Mouse (Mus musculus): Measurements from ENCODE around the gene Insyn1.

DNA sequence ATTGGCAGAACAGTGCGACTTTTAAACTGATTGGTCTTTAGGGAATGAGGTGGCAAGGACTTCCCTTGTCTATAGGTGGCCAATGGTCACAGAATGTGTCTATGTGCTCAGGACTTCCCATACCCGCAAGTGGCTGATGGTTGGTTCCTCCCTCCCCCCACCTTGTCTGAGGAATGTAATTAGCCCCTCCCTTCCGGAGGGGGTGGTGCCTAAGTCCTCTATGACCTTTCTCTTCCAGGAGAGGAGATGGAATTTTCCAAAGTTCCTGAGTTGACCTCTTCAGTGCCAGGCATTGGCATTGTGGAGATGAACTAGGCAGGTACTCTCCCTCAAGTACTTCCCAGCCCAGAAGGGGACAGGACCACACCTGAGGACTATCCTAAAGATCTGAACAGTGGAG lies 33.5 kb upstream of the Insyn1 start:
- TF ChIP-seq CTCF (IDR thresholded peaks at IDR 0.05; ENCODE audit: control insufficient read depth, insufficient read depth, low read length) (no peak), POLR2A (IDR thresholded peaks at IDR 0.05; ENCODE audit: borderline replicate concordance, control insufficient read depth, low read depth, low read length) (no peak)
